Mouse (Mus musculus) myocyte (in vitro differentiated cells): ENCODE data around the gene Catsper4.

ENCODE experiments used
- CEBPB ChIP-seq: IDR thresholded peaks from 2 replicates; pipeline ENCODE4 v1.6.1; 2011; ENCODE audit warnings: mild to moderate bottlenecking, moderate library complexity; ENCODE audit not compliant: poor library complexity, insufficient read depth, severe bottlenecking
- E2F4 ChIP-seq: IDR thresholded peaks from one replicate; pipeline ENCODE4 v1.6.1; 2011; ENCODE audit warnings: mild to moderate bottlenecking, control low read depth, moderate library complexity; ENCODE audit not compliant: insufficient read depth
- MAX ChIP-seq: IDR thresholded peaks from one replicate; pipeline ENCODE4 v1.6.1; 2011; ENCODE audit warnings: low read depth, mild to moderate bottlenecking, control low read depth
- MYOD1 ChIP-seq, 3 experiments: IDR thresholded peaks; one replicate each; pipeline ENCODE4 v1.6.1; 2011; ENCODE audit warnings: control low read depth in 2 of 3, low read depth in 2 of 3, mild to moderate bottlenecking in 2 of 3, moderate library complexity in 1 of 3; ENCODE audit not compliant: insufficient read length in 2 of 3, control insufficient read depth in 1 of 3
- MYOG ChIP-seq, 3 experiments: IDR thresholded peaks; one replicate each; pipeline ENCODE4 v1.6.1; 2011; ENCODE audit warnings: control low read depth in 2 of 3, low read depth in 2 of 3, mild to moderate bottlenecking in 2 of 3; ENCODE audit not compliant: insufficient read length in 2 of 3, control insufficient read depth in 1 of 3, insufficient read depth in 1 of 3
- POLR2A ChIP-seq: IDR thresholded peaks from one replicate; pipeline ENCODE4 v1.6.1; 2011; ENCODE audit warnings: low read depth, mild to moderate bottlenecking, control low read depth, moderate library complexity; ENCODE audit not compliant: insufficient read length
- POLR2AphosphoS2 ChIP-seq: IDR thresholded peaks from one replicate; pipeline ENCODE4 v1.6.1; 2011; ENCODE audit warnings: low read depth, control low read depth; ENCODE audit not compliant: insufficient read length
- REST ChIP-seq: IDR thresholded peaks from one replicate; pipeline ENCODE4 v1.6.1; 2011; ENCODE audit warnings: mild to moderate bottlenecking, control low read depth, moderate library complexity; ENCODE audit not compliant: insufficient read depth, insufficient read length
- SRF ChIP-seq: IDR thresholded peaks from one replicate; pipeline ENCODE4 v1.6.1; 2011; ENCODE audit warnings: low read depth; ENCODE audit not compliant: control insufficient read depth, insufficient read length
- TCF12 ChIP-seq: IDR thresholded peaks from one replicate; pipeline ENCODE4 v1.6.1; 2011; ENCODE audit warnings: mild to moderate bottlenecking, control low read depth; ENCODE audit not compliant: poor library complexity, insufficient read depth, severe bottlenecking
- TCF3 ChIP-seq: IDR thresholded peaks from one replicate; pipeline ENCODE4 v1.6.1; 2011; ENCODE audit warnings: low read depth, control low read depth; ENCODE audit not compliant: insufficient read length
- USF1 ChIP-seq: IDR thresholded peaks from one replicate; pipeline ENCODE4 v1.6.1; 2011; ENCODE audit warnings: low read depth, mild to moderate bottlenecking, control low read depth, moderate library complexity

DNA sequence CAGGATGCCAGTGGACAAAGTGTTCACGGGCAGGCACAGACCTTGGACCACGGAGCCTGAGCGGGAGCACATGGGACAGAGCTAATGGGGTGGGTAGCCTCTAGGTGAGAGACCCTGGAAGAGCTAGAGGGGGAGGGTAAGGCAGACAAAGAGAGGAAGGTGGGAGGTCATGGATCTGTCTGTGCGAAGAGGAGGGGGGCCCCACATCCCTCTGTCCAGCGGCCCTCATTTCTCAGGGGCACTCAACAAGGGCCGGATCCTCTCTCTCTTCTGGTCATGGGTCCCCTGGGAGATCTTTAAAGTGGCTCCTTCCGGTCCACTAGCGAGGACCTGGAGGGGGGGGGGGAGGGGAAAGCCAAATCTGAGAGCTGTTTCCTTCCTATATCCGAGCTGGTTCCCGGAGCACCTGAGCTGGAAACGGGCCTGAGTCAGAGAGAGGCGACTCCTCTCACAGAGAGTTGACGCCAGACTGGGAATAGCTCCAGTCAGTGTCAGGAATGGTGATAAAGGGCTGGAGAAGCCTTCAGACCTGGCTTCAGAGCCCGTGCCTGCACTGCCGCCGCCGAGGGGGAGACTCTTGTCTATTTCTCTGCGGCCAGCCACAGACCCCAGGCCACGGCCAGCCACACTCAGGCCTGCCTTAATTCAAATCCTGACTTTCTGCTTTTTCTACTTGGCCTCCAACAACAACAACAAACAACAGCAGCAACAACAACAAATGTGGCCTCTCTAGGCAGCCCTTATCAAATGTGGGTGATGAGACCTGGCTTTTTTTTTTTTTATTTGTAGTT is 29.4 kb upstream of the Catsper4 start:
- no peak for TF ChIP-seq MYOD1 (IDR thresholded peaks at IDR 0.05; ENCODE audit: control insufficient read depth in 1 of 3, insufficient read length in 2 of 3, low read depth in 2 of 3)
- no peak for TF ChIP-seq E2F4
- TF ChIP-seq TCF12, result no peak
- no peak for TF ChIP-seq POLR2A
- no peak for TF ChIP-seq POLR2AphosphoS2
- TF ChIP-seq MYOG (IDR thresholded peaks at IDR 0.05; ENCODE audit: control insufficient read depth in 1 of 3, insufficient read depth in 1 of 3, insufficient read length in 2 of 3, low read depth in 2 of 3), result no peak
- no peak for TF ChIP-seq MAX
- no peak for TF ChIP-seq USF1
- no peak for TF ChIP-seq REST
- TF ChIP-seq SRF, result no peak
- no peak for TF ChIP-seq CEBPB
- TF ChIP-seq TCF3, result no peak
